Mouse (Mus musculus): ENCODE results near the gene Snd1.

DNA sequence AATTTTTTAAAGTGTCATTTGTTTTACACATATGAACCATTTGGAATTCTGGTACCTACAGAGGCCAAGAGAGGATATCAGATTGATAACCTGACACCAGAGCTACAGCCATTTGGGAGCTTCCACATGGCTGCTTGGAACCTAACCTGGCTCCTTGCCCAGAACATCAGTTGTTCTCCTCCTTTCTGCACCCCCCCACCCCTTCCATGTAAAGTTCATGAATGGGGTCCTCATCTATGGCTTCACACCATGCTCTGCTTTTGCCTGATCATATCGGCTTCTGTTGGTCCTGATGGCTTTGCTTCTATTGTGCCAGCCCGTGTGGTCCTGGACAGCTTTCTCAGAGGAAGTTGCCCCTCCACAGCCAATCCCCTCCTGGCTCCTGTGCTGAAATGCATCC, 156.0 kb downstream of the Snd1 start:
- TF ChIP-seq GATA1 (IDR thresholded peaks at IDR 0.05; ENCODE audit: borderline replicate concordance, low read length), result no peak
- no peak for TF ChIP-seq FLI1 (IDR thresholded peaks at IDR 0.05; ENCODE audit: low read length)
